Mouse (Mus musculus): ENCODE measurements at regions not wholly inside any gene's neighbourhood (a gene's known extent, or its start where the extent isn't known, plus 50 kb on each side); places are given as distances from the start of the nearest gene placed in this dataset.

DNA sequence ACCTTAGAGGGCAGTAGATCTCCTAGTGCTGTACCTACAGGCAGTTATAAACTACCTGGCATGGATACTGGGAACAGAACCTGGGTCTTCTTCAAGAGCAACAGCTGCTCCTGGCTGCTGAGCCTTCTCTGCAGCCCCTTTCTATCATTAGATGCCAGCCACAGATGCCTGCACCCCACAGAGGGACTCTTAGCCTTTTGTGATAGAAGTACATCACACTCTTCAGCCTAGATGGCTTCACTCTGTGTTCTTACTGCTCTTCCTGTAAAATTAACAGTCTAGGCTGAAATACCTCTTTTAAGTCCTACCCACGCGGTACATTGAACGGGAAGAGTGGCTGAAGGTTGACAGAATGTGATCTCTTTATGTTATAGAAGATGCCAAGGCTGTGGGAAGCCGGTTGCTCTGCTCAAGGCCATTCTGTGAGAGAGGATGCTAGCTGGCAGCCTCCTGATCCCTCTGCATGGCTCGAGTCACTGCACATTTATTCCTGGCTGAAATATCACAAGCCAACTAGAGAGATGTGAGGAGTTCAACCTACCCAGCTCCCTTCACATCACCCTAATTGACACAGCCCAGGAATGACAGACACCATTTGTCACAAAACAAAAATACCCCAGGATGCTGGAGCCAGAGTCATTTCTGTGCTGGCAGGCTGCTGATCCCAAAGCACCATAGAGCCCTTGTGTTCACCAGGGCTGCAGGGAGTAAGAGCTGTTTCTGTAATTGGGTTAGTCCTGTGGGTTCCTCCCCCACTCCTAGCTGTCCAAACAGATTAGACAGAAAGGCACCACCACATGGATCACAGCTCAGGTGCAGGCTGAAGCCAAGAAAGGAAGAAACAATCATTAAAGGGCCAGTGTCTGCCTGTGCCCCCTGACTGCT is 162.5 kb downstream of the B3gnt2 start:
- Histone ChIP-seq H3K9ac (ENCODE audit: insufficient read depth, low read depth, low read length, poor library complexity, severe bottlenecking) (no peak overlapping the region), H3K36me3 (ENCODE audit: control insufficient read depth, insufficient read depth, low read length, poor library complexity, severe bottlenecking) (no peaks in the 10 kb centered on the region), H3K4me3 (ENCODE audit: insufficient read depth in 1 of 2, low read depth in 1 of 2, low read length in 2 of 2, poor library complexity in 1 of 2, severe bottlenecking in 1 of 2) (no peak overlapping the region), H3K4me1 (ENCODE audit: control insufficient read depth in 2 of 2, insufficient read depth in 2 of 2, low read length in 2 of 2, poor library complexity in 1 of 2) (no peaks in the 10 kb centered on the region; a peak in 1 of 4 replicates), H3K9me3 (ENCODE audit: control insufficient read depth, insufficient read depth, low read depth, low read length) (no peaks in the 10 kb centered on the region), H3K27ac (ENCODE audit: insufficient read depth, low read depth, low read length, poor library complexity, severe bottlenecking) (no peak overlapping the region)
- DNase-seq (ENCODE audit: low read depth, low spot score) = no peak
- TF ChIP-seq CHD2 (IDR thresholded peaks at IDR 0.05; ENCODE audit: low read depth, low read length) (no peak), MAFK (IDR thresholded peaks at IDR 0.05; ENCODE audit: insufficient read depth, low read depth, low read length) (no peak), ZC3H11A (IDR thresholded peaks at IDR 0.05; ENCODE audit: borderline replicate concordance, low read depth, low read length) (no peak), ZNF384 (IDR thresholded peaks at IDR 0.05; ENCODE audit: low read depth, low read length) (no peak), HCFC1 (IDR thresholded peaks at IDR 0.05; ENCODE audit: borderline replicate concordance, insufficient read depth, low read length) (no peak)
- in situ Hi-C loops (cut with MboI; ENCODE audit: low sequenced_read_pairs in 2 of 2, unreplicated experiment in 2 of 2) = no loop called here

GRCm38 (mm10) chr11:22706082-22706481 is 154.7 kb downstream of the B3gnt2 start:
- no peaks in the 10 kb centered on the region for H3K9me3 ChIP-seq (ENCODE audit: control insufficient read depth, insufficient read depth, low read depth, low read length)
- in situ Hi-C loops (cut with MboI; ENCODE audit: low sequenced_read_pairs in 2 of 2, unreplicated experiment in 2 of 2) = no loop called here
- H3K4me3 ChIP-seq (ENCODE audit: insufficient read depth in 1 of 2, low read depth in 1 of 2, low read length in 2 of 2, poor library complexity in 1 of 2, severe bottlenecking in 1 of 2) = no peak overlapping the region
- TF ChIP-seq HCFC1 (IDR thresholded peaks at IDR 0.05; ENCODE audit: borderline replicate concordance, insufficient read depth, low read length) = no peak
- TF ChIP-seq ZC3H11A (IDR thresholded peaks at IDR 0.05; ENCODE audit: borderline replicate concordance, low read depth, low read length) = no peak
- TF ChIP-seq CHD2 (IDR thresholded peaks at IDR 0.05; ENCODE audit: low read depth, low read length) = no peak
- no peak for TF ChIP-seq ZNF384 (IDR thresholded peaks at IDR 0.05; ENCODE audit: low read depth, low read length)
- no peak for TF ChIP-seq MAFK (IDR thresholded peaks at IDR 0.05; ENCODE audit: insufficient read depth, low read depth, low read length)
- no peak for DNase-seq (ENCODE audit: low read depth, low spot score)
- H3K36me3 ChIP-seq (ENCODE audit: control insufficient read depth, insufficient read depth, low read length, poor library complexity, severe bottlenecking) = no peaks in the 10 kb centered on the region
- H3K4me1 ChIP-seq (ENCODE audit: control insufficient read depth in 2 of 2, insufficient read depth in 2 of 2, low read length in 2 of 2, poor library complexity in 1 of 2) = 0 out of 4 replicates have a peak, but pooled peaks cover 0 to 1% of the 10 kb centered on the region in 2 experiments
- no peak overlapping the region for H3K9ac ChIP-seq (ENCODE audit: insufficient read depth, low read depth, low read length, poor library complexity, severe bottlenecking)
- no peak overlapping the region for H3K27ac ChIP-seq (ENCODE audit: insufficient read depth, low read depth, low read length, poor library complexity, severe bottlenecking)

All from ES-E14 (cell line).